Mouse (Mus musculus): ENCODE results near the gene Commd6. TPM values are rescaled to one million over a fixed set of nuclear protein-coding genes. Genes with fewer than 3 reads are reported as not detected.

Gene Commd6
- polyA plus RNA-seq (2015; fragmentation: Nextera tagmentation; extraction: Ambion mirVana) = 154 TPM in 2 replicates

GRCm38 (mm10) chr14:101640153-101640843, at the start of gene Commd6:
Commd6 (minus strand) TSS chr14:101640686.

GRCm38 (mm10) chr14:101653581-101654525, 13.4 kb upstream of the Commd6 start, which contains the start of gene Uchl3:
Uchl3 (plus strand) TSS chr14:101653967.

GRCm38 (mm10) chr14:101608519-101609368, 31.7 kb downstream of the Commd6 start, which contains the start of gene Tbc1d4:
Tbc1d4 (minus strand) TSS chr14:101609191.

Other genes with a start within 250 kb of the Commd6 start
- gene Tbc1d4, start 31.5 kb downstream of the Commd6 start, polyA plus RNA-seq (2015; fragmentation: Nextera tagmentation; extraction: Ambion mirVana) = 16.2 and 44.1 TPM in 2 replicates
- gene Uchl3, start 13.3 kb upstream of the Commd6 start, polyA plus RNA-seq (2015; fragmentation: Nextera tagmentation; extraction: Ambion mirVana) = 89.2 and 97.3 TPM in 2 replicates
- 2.7 and 4.1 TPM in 2 replicates for gene Gm9922, start 89.1 kb upstream of the Commd6 start, polyA plus RNA-seq (2015; fragmentation: Nextera tagmentation; extraction: Ambion mirVana)
- gene Lmo7, start 89.3 kb upstream of the Commd6 start, polyA plus RNA-seq (2015; fragmentation: Nextera tagmentation; extraction: Ambion mirVana) = 5.5 and 6.1 TPM in 2 replicates